Mouse (Mus musculus): ENCODE results near the gene 2310022A10Rik.

Gene 2310022A10Rik

DNA sequence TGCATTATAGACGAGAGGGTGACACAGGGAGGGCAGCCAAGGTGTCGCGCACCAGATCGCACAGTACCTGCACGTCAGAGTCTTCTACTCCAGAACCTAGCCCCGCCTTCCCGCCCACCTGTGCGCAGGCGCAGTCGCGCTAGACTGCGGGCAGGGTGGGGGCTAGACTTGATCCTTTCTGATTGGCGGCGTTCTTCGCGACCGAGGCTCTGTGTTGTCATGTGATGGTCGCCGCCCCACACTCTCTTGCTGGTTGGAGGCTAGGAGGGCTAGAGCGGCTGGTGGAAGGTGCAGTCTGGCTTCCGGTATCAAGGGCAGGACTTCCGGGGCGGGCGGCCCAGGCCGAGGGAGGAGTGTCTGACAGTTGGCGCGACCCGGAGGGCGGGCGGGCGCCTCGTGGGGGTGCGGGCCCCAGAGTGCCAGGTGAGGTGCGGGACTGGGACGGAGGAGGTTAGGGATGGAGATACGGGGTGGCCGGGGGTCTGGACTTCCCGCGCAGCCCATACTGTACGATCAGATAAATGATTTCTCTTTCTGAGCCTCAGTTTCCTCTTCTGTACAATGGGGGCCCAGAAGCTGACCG lies at the start of gene 2310022A10Rik, which contains the start of gene Pld3:
Gene 2310022A10Rik (plus strand): TSS at position 303 of the 583 bp plus-strand sequence.
Gene Pld3 (minus strand): TSS at position 288 of the 583 bp plus-strand sequence.
- DNase-seq: peak; percentile 97 to 98

GRCm38 (mm10) chr7:27506765-27507370 lies 46.2 kb upstream of the 2310022A10Rik start:
- DNase-seq: no peak

- DNase-seq: peak; percentile 93 to 96
These were observed 45.1 kb upstream of the 2310022A10Rik start for GRCm38 (mm10) chr7:27507711-27508647.

DNA sequence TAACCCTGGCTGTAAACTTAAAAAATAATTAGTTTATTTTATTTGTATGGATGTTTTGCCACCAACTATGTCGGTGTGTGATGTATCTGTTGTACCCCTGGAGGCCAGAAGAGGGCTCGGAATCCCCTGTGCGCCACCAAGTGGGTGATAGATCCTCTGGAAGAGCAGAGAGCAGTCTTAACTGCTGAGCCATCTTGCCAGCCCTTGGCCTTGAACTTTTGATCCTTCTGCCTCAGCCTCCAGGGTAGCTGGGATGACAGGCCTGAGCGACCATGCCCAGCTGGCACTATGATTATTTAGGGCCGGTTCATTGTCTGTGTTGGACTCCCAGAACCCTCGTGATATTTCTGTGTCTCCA lies 44.4 kb upstream of the 2310022A10Rik start:
- DNase-seq: peak; percentile 50 to 74

GRCm38 (mm10) chr7:27510809-27511208 lies 42.2 kb upstream of the 2310022A10Rik start:
- DNase-seq: no peak

- DNase-seq: no peak
These were observed 38.1 kb upstream of the 2310022A10Rik start for GRCm38 (mm10) chr7:27514961-27515360.

DNA sequence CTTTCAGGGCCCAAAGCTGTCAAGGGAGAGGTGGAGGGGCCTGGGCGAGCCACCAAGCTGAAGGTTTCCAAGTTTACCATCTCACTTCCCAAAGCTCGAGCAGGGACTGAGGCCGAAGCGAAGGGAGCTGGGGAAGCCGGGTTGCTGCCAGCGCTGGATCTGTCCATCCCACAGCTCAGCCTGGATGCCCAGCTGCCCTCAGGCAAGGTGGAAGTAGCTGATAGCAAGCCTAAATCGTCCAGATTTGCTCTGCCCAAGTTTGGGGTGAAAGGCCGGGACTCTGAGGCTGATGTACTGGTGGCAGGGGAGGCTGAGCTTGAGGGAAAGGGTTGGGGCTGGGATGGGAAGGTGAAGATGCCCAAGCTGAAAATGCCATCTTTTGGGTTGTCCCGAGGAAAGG lies 34.7 kb upstream of the 2310022A10Rik start:
- no peak for DNase-seq

GRCm38 (mm10) chr7:27520104-27520503 lies 32.9 kb upstream of the 2310022A10Rik start:
- DNase-seq: no peak

DNA sequence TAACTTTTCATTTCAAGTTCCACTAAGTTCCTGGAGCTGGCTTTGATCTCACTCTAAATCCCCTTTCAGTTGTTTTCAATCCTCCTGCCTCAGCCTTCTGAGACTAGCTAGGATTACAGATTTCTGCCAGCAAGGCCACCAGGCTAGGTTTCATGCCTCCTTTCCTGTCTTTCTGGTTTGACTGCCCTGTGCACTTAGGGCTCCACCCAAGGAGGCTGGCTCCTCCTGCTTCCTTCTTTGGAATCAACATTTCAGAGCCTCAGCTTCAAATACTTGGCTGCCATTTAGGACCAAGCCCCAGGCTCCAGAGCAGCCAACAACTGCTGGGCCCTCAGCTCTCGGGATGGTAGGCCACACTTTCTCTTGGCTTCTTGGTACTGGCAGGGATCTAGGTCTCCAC lies 32.4 kb upstream of the 2310022A10Rik start:
- DNase-seq: no peak

GRCm38 (mm10) chr7:27522967-27523366 lies 30.1 kb upstream of the 2310022A10Rik start, which contains the start of gene Hipk4:
Hipk4 (plus strand) TSS chr7:27523267.
- no peak for DNase-seq

GRCm38 (mm10) chr7:27523805-27524204 lies 29.2 kb upstream of the 2310022A10Rik start:
- no peak for DNase-seq

DNA sequence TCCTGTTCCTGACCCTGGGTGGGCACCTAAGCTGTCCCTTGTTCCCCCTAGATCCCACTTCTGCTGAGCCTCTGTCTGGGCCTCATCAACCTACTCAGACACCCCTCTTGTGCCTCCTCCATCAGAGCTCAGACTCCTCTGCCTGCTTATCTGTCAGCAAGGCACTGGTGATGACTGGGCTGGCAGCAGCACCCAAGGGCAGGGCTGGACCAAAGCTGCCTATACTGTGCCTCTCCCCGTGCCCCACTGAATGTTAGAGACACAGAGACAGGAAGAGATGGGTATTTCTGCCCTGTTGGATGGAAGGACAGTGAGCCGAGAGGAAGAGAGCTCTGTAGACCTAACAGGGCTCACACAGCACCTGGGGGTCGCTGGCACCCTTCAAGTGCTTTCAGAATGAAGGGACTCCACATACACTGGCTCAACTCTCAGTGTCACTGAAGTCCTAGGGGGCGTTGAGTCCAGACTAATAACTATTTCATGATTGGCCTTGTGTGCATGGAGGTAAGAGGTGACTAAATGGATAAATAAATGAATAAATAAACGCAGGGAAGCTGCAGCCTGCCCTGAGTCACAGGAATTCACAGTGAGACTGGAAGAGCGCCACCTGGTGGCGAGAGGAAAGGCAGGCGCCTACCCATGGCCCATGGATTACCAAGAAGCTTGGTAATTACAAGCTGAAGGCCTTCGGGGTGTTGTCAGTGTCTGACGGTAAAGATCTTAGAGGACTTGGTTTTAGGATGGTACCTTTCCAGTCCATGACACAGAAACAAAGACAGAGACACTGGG lies 26.8 kb upstream of the 2310022A10Rik start:
- peak; percentile 84 to 90 for DNase-seq

DNA sequence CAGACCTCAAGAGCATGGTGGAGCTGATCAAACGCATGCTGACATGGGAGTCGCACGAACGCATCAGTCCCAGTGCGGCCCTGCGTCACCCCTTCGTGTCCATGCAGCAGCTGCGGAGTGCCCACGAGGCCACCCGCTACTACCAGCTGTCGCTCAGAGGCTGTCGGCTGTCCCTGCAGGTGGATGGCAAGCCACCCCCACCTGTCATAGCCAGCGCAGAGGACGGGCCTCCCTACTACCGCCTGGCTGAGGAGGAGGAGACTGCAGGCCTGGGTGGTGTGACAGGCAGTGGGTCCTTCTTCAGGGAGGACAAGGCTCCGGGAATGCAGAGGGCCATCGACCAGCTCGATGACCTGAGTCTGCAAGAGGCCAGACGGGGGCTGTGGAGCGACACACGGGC lies 24.0 kb upstream of the 2310022A10Rik start:
- no peak for DNase-seq

- no peak for DNase-seq
These were observed 22.1 kb upstream of the 2310022A10Rik start for GRCm38 (mm10) chr7:27530937-27531336.

DNA sequence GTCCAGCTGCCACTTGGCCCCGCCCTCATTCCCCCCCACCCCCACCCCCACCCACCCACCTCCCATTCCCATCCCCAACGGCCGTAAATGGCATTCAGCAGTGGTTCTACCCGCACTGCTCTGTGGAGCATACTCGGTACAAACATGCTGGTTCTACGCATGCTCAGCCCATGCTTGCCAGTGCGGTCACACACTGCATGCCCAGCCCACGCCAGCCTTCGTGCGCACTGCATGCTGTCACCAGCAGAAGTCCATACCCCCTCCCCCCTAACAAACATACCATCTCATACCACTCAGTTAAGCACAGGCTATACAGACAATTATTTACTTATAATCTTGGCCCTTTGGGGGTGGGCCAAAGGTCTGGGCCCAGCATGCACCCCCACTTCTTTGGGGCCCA lies 21.3 kb upstream of the 2310022A10Rik start:
- no peak for DNase-seq

DNA sequence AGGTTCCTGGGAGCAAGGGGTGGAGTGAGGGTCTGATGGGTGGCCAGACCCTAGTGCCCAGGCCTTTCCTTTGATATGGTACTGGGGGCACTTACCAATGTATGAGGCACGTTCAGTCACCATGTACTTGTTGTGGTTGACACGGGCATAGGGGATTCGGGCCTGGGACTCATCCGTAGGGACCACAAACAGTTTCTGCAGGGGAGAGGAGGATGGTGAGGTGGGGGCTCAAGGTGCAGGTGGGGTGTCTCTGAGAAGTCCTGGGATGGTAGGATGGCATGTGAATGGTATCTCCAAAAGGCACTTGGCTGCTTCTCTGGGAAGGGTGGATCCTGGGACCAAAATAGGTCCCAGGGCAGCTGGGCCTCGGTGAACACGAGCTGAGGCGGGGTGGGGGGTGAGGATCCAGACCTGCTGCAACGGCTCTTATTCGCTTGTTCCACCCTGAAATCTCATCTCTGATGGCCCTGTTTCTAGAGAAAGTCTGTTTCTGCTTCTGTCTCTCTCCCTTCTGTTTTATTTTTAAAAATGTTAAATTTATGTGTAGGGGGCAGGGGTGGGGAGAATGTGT lies 20.5 kb upstream of the 2310022A10Rik start:
- no peak for DNase-seq

- DNase-seq: no peak
These were observed 17.6 kb upstream of the 2310022A10Rik start for GRCm38 (mm10) chr7:27535386-27535785.

- DNase-seq: no peak
These were observed 16.4 kb upstream of the 2310022A10Rik start for GRCm38 (mm10) chr7:27536618-27537017.

- DNase-seq: no peak
These were observed 15.0 kb upstream of the 2310022A10Rik start for GRCm38 (mm10) chr7:27537998-27538397.

DNA sequence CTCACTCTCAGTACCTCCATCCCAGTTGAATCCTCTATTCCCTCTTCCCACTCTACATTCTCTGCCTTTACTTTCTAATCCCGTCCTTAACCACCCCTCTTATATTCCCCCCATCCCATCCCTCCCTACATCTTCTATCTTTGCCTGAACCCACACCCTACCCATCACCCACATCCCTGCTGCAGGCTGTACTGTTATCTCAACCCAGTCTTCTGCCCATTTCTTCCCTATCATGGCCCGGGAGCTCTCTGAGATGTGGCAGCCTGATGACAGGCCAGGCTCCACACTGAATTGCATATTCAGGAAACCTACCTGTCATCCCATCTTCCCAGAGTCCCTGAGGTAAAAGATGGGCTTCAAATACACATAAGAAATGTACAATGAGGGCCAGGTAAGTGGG lies 14.2 kb upstream of the 2310022A10Rik start:
- DNase-seq: no peak

DNA sequence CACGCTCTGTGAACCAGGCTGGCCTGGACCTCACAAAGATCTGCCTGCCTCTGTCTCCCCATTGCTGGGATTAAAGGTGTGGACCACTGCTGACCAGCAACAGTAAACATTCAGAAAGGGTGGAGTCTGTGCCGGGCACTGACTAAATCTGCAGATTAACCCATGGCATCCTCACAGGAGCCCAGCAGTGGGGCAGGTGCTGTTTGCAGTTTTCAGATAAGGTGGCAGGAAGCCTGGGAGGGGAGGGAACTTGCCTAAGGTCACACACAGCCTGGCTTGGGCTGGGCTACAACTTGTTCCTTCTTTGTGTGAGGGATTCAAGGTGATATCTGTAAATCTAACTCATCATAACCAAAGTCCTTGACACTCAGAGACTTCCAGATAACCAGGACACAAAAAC lies 12.5 kb upstream of the 2310022A10Rik start:
- no peak for DNase-seq

GRCm38 (mm10) chr7:27540935-27541334 lies 12.1 kb upstream of the 2310022A10Rik start:
- DNase-seq: no peak

Data from cerebellum, postnatal 25 days (tissue).